Mouse (Mus musculus): Measurements from ENCODE around the gene Prr23a1. TPM values are rescaled to one million over a fixed set of nuclear protein-coding genes. Genes with fewer than 3 reads are reported as not detected.
"Not testable (repeated sequence)": the region's sequence is repeated elsewhere in the genome, so short reads cannot be mapped to it uniquely, and the experiment has no call there.

Prr23a1 gene
- total RNA-seq (2015; ENCODE audit: low replicate concordance) (not detected in 2 replicates), total RNA-seq (2017; ENCODE audit: low replicate concordance) (not detected in 2 replicates)

DNA sequence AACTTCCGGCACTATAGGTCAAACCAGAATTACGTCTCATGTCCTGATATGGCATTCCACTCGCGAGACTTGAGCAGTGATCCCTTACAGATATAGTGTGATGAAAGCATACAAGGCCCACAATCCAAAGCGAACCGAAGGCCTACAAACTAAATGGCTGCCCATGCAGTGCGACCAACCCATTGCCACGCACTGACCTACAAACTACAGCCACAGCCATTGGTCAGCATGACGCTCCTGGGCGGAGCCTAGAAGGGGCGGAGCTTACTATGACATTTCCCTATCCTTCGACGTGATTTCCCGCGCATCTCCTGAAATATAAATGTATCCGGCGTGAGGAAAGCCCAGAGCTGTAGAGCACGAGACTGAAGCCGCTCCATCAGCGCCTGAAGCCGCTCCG, at the start of gene Prr23a1:
Gene Prr23a1, plus strand, starts transcription at position 387 of the 400 bp plus-strand sequence.
- ATAC-seq (replicated peaks; ENCODE audit: low FRiP score, poor library complexity, severe bottlenecking) = no peak

DNA sequence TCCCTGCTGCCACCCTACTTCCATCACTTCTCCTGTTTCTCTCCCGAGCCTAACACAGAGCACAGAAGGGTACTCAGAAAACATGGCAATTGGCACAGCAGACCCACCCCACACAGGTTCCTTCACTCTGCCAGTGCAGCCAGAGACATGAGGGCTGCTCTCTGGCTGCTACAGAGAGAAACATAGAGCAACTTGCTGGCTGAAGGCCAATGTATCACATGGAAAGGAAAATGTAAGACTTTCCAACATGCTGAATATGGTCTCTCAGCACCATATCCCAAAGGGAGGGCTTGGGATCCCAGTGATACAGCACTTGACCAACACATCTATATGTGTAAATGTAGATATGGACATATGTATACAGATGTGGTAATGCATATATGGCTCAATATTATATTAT, 43.3 kb upstream of the Prr23a1 start:
- no peak for ATAC-seq (replicated peaks; ENCODE audit: low FRiP score, poor library complexity, severe bottlenecking)

DNA sequence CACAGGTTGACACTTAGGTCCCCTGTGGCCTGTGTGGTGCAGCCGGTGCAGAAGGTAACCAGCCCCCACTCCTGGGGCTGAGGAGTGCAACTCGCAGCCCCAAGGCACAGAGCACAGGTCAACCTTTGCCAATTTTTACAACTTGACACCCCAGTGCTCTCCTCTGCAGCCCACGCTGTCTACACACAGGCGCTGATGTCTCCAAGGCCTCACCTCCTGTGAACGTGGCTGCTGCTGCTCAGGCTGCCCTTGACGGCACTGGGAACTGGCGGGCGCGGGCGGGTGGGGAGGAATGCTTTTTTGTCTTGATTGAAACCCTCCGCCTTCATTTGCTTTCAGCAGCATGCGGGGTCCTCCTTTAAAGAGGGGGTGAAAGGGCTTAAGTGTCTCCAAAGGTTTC, 38.3 kb upstream of the Prr23a1 start:
- ATAC-seq (replicated peaks; ENCODE audit: low FRiP score, poor library complexity, severe bottlenecking) = no peak

DNA sequence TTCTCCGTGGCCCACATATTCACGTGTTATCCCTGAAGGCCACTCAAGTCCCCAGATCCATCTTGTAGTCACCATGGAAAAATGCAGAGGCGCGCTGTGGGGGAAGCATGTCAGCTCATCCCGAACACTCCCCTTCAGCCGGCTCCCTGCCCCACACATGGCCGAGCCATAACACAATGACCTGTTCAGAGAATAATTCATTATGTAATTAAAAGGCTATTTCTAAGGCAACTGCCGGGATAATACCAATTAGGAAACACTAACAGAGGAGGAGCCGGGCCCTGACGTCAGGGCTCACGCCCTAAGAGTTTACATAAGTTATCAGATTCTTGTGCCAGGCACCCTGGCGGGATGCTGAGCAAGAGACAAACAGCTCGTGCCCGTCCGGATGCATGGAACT, 36.8 kb upstream of the Prr23a1 start:
- ATAC-seq (replicated peaks; ENCODE audit: low FRiP score, poor library complexity, severe bottlenecking) = no peak

DNA sequence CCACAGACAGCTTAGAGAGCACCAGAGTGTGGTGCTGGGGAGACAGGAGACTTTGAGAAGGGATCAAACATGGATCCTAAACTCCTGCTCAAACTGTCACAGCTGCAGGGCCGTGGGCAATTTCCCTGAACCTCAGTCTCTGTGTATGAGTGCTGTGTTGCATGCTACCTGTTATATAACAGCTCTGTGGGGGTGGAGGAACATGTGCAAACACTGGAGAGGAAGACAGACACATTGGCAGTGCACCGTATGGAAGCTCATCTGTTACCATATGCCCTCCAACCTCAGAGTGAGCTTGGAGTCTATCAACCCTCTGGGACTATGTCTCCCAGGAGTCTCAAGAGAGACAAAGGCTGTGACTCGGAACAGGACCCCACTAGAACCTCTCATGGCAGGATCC, 36.4 kb upstream of the Prr23a1 start:
- ATAC-seq (replicated peaks; ENCODE audit: low FRiP score, poor library complexity, severe bottlenecking) = no peak

DNA sequence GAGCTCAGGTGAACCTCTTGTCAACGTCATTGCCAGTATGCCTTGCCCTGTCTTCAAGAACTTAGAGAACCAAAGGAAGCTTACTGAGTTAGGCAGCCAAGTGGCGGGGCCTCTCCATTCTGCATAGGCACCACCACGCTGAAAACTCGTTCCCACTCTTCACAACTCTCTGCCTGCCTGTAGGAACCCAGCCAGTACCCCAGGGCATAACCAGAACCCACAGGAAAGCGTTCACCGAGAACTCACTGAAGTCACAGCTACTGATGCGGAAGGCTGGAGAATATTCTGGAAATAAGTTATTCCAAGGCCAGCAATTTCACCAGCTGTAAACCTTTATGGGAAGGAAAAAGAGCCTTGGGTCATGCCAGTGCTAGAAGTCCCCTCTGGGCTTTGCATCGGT, 34.7 kb upstream of the Prr23a1 start:
- ATAC-seq (replicated peaks; ENCODE audit: low FRiP score, poor library complexity, severe bottlenecking) = no peak

DNA sequence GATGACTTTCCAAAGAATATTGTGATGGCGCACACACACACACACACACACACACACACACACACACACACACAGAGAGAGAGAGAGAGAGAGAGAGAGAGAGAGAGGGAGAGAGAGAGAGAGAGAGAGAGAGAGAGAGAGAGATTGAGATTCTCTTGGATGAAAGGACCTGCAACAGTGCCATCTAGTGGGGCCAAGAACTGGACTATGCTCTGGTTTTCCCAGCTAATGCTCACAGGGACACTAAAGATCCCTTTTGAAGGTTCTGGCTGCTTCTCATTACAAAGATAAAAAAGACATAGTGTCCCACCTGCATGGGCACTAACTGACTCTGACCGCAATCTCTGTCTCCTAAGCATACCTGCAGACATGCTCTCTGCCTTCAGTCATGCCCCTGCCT, 32.8 kb upstream of the Prr23a1 start:
- ATAC-seq (replicated peaks; ENCODE audit: low FRiP score, poor library complexity, severe bottlenecking) = not testable (repeated sequence)

DNA sequence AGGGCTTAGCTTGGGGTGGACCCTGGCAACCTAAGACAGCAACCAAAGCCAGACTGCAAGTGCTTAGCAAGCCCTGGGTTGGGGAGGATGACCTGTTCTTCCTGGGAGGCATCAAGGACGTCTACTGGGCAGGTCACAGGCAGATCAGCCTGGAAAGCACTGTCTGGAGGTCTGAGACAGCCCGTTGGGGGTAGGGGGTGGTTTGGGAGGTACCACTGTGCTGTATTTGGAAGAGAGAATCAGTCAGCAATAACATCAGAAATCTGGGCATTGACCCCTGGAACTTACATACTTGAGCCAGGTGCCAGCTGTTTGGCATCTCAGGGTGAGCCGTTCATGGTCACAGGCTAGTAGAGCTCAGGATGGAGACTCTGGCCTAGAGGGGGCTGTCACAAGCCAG, 26.2 kb upstream of the Prr23a1 start:
- no peak for ATAC-seq (replicated peaks; ENCODE audit: low FRiP score, poor library complexity, severe bottlenecking)

DNA sequence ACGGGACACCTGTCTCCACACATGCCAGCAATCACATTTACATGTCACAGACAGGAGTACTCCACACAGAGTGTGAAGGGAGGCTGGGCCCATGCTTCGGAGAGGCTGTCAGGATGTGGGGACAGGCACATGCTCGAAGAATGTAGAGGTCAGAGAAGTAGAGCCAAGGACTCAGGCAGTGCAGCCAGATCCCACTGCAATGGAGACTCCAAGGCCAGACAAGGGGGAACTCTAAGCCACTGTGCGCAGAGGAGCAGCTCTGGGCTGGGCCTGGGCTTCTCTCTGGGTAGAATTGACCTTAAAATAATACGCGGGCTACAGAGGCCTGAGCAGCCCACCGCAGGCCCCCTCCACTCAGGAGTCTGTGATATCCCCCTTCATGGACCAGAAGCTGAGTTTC, 24.7 kb upstream of the Prr23a1 start:
- ATAC-seq (replicated peaks; ENCODE audit: low FRiP score, poor library complexity, severe bottlenecking) = no peak

DNA sequence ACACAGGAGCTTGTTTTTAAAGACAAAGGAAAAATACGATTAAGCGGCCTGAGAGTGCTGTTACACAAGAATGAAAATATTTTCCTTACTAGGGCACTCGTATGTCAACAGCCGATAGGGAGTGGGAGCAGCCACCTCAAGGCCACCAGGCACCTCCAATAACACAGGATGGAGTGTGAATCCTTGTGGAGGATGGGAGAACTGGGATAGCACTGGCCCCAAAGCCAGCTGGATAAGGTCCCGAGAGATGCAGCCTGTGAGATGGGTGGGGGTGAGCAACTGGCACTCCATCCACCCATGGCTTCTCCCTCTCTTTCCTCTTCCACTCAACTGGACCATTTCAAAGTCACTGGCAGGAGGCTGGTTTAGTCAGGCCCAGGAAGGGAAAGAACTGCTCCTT, 23.3 kb upstream of the Prr23a1 start:
- no peak for ATAC-seq (replicated peaks; ENCODE audit: low FRiP score, poor library complexity, severe bottlenecking)

DNA sequence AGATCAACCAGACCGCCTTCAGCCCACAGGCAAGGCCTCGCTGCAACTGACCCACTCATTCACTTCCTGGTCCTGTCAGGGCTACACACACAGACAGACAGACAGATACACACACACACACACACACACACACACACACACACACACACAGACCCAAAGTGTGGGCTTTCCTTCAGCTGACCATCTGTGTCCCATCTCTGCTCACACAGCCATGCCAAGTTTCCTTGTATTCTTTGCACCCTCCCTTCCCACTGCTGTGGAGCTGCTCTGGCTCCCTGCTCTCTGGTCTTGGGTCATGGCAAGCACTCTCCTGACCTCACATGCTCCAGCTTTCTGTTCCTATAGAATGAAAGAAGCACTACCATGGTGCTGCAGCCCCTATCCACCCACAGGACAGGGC, 22.8 kb upstream of the Prr23a1 start:
- ATAC-seq (replicated peaks; ENCODE audit: low FRiP score, poor library complexity, severe bottlenecking) = no peak

DNA sequence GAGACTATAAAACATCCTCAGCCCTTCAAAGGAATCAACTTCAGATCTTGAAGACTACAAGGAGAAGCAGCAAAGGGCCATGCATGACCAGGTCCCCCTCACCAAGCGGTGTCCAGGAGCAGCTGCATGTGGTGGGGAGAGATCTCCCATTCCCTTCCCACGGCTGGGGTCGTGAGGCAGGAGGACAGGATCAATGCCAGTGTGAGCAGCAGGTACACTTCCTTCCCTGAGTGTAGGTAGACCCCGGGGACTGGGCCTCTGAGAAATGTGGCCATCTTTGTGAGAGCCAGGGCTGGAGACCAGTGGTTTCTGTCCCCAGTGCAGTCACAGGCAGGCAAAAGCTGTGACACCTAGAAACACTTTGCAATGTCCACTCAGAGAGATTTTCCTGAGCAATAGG, 21.8 kb upstream of the Prr23a1 start:
- ATAC-seq (replicated peaks; ENCODE audit: low FRiP score, poor library complexity, severe bottlenecking) = no peak

DNA sequence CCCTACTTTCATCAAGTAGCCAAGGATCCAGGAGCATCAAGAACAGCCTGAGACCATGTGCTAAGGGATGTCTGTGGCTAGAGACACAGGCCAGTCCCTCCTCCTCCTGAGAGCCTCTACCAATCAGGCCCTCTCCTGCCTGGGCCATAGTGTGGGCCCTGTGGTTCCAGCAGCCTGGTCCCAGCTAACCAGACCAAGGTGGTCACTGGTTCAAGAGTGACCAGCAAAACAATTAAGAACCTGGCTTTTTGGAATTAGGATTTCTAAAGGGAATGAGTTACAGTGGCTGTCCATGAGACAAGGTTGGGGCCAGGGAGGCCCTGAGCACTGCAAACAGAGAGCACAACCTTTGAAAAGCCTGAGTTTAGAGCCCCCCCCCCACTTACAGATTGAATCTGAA, 21.2 kb upstream of the Prr23a1 start:
- ATAC-seq (replicated peaks; ENCODE audit: low FRiP score, poor library complexity, severe bottlenecking) = no peak

DNA sequence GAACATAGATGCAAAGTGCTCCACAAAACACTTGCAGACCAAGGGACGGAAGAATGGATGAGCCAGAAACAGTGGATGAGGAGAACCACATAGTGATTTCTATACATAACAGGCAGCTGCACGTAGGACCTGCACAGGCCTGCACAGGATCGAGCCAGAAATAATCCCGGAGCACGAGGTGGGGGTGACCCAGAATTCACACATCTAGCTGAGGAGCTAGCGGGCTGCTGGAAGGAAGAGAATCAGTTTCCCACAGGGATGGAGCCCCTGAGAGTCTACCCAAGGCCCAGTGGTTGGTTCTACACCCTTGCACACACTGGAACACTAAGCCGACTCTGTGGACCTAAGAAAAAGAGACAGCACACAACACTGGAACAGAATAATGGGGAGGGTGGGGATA, 18.5 kb upstream of the Prr23a1 start:
- no peak for ATAC-seq (replicated peaks; ENCODE audit: low FRiP score, poor library complexity, severe bottlenecking)

DNA sequence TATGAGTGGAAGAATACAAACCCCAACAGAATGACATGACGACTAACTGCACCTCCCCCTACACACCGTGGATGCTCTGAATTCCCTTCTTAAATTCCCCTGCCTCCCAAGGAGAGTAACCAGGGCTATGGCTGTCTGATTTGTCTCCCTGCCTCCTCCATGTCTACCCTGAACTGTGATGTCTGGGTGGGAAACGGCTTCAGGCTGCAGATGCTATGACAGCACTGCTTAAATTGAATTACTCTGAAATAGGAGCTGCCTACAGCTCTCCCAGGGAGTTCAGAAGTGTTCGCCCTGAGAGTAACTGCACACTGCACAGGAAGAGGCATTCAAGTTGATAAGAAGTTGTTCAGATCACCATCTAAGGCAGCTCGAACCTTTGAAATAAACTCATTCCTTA, 12.8 kb upstream of the Prr23a1 start:
- ATAC-seq (replicated peaks; ENCODE audit: low FRiP score, poor library complexity, severe bottlenecking) = no peak

DNA sequence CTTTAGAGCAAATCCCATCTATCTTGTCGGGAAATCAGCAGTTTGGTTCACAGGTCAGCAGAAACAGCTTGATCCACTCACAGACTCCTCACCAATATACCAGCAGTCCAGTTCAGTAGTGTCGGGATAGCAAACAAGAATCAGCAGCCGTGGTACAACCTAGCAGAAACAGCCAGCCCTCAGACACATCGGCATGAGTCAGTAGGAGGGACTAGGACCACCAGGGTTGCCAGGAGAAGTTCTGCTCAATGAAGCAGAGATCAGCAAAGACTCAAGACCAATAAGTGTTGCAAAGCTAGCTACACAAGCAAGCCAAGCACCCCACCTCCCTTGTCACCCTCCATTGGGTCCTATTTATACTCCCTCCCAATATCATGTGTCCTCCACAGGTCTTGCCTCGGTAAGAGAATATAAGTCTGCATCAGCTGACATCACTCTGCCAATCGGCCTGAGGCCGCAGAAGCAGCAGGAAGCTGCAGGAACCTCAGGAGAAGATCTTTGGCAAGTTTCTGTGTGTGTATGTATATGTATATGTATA, 4.7 kb upstream of the Prr23a1 start:
- ATAC-seq (replicated peaks; ENCODE audit: low FRiP score, poor library complexity, severe bottlenecking) = no peak

DNA sequence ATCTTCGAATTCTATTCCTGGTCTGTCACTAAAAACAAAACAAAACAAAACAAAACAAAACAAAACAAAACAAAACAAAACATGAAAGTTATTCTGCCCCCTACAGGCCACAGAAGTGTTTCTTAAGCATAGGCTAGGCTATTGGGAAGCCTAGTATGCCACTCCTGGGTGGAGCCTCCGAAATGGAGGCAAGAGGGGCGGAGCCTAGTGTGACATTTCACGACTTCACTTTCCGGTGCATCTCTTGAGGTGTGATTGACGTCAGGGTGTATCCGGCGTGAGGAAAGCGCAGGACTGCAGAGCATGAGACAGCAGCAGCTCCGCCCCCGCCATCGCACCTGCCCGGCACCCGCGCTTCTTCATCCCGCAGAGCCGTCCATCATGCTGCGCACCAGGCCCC, 13.9 kb downstream of the Prr23a1 start, which contains the start of gene Prr23a2:
Gene Prr23a2, plus strand, starts transcription at position 285 of the 400 bp plus-strand sequence.
- ATAC-seq (replicated peaks; ENCODE audit: low FRiP score, poor library complexity, severe bottlenecking) = no peak

DNA sequence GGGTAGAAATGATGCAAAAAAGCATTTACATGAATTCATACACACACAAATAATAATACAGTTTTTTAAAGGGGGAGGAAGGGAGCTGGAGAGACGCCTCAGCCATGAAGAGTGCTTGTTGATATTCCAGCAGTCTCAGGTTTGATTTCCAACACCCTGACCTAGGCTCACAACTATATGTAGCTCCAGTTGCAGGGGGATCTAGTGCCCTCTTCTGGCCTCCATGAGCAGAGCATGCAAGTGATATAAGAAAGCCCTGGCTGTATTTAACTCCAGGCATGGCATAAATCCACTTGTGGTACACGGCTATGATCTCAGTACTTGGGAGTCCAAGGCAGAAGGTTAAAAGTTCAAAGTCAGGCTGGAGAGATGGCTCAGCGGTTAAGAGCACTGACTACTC, 21.2 kb downstream of the Prr23a1 start:
- ATAC-seq (replicated peaks; ENCODE audit: low FRiP score, poor library complexity, severe bottlenecking) = no peak

DNA sequence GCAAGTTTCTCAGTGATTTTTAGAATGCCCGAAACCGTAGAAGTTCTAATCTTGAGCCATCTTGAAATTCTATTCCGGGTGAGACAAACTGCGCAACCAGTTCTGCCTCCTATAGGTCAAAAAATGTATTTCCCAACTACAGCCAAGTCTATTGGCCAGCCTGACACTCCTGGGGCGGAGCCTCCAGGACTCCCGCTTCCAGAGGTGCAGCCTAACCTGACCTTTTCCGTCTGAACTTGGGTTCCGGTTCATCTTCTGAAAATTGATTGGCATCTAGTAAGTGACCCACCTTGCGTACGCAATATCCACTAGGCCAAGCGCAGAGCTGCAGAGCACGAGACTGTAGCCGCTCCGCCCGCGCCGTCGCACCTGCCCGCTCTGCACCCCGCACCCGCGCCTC, 22.3 kb downstream of the Prr23a1 start, which contains the start of gene Prr23a3:
Gene Prr23a3, plus strand, starts transcription at position 197 of the 400 bp plus-strand sequence.
- ATAC-seq (replicated peaks; ENCODE audit: low FRiP score, poor library complexity, severe bottlenecking) = no peak
